Mouse (Mus musculus): ENCODE data around the gene Ropn1l. TPM values are rescaled to one million over a fixed set of nuclear protein-coding genes. Genes with fewer than 3 reads are reported as not detected.
A peak's percentile ranks its signal among the peaks of the same experiment; 100 is the strongest.

The Ropn1l gene
- polyA plus RNA-seq, 1 experiment from 2014 or later = 2.4 TPM

DNA sequence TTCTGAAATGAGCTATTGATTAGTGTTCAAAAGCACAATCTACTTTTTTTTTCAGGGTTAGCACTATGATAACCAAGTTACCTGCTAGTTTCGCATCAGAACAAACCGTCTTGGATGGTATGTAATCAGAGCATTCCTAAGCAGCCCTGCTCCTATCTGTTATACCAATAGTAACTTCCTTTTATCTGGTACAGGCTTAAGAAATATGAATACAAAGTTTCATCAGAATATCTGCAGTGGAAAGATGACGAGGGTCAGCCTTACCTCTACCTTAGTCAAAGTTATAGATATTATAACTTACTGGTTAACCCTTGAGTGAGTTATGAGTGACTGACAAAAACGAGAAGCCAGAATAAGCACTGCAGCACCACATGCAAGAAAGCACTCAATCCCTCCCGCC lies 12.8 kb upstream of the Ropn1l start:
- Histone ChIP-seq H3K9ac (no peak overlapping the region), H3K4me3 (no peak overlapping the region), H3K27ac (no peak overlapping the region), H3K4me1 (no peaks in the 10 kb centered on the region), H3K36me3 (peaks cover 90% of the 10 kb centered on the region), H3K9me3 (replicated peaks) (no peaks in the 10 kb centered on the region), H3K4me2 (no peak overlapping the region), H3K27me3 (replicated peaks) (no peaks in the 10 kb centered on the region)
- no peak for ATAC-seq
- 80% methylated on average over 5 of the region's 5 CpGs for WGBS (ENCODE audit: insufficient replicate concordance)

DNA sequence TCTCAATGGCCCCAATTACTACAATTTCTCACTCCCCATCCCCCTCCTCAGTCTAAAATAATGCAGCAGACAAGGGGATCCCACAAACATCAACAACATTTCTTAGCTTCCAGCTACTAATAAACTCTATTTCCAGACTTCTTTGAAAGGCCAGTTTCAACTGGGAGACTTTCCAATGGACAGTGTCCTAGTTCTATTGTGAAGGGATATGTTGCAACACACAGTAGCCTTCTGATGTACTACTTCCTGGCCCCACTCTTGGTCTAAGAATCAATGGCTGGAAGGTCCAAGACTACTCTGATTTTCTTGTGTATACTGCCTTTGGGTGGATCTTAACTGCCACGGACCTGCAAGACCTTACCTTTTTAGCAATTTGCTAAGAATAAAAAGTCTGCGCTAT lies 12.3 kb upstream of the Ropn1l start:
- Histone ChIP-seq H3K9ac (no peak overlapping the region), H3K4me2 (no peak overlapping the region), H3K36me3 (peaks cover 90% of the 10 kb centered on the region), H3K4me3 (no peak overlapping the region), H3K9me3 (replicated peaks) (no peaks in the 10 kb centered on the region), H3K27ac (no peak overlapping the region), H3K27me3 (replicated peaks) (no peaks in the 10 kb centered on the region), H3K4me1 (no peaks in the 10 kb centered on the region)
- 90% methylated on average over 2 of the region's 2 CpGs for WGBS (ENCODE audit: insufficient replicate concordance)
- ATAC-seq = no peak

DNA sequence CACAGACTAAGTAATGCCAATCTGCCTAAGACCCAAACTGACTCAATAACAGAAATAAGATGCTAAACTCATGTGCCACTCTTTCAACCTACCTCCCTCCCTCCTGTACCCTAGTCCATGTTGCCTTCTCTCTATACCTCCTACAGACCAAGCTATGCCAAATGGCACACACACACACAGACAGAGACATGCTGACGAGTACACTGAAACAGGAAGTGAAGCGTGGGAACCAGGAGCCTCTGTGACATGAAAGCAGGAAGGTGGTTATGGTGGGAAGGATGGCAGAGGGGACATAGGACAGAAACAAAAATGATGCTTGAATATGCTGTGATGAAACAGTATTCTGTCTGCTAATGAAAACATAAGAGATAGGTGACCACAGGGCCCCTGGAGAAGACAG lies 7.0 kb upstream of the Ropn1l start:
- Histone ChIP-seq H3K9me3 (replicated peaks) (no peaks in the 10 kb centered on the region), H3K9ac (no peak overlapping the region), H3K4me3 (no peak overlapping the region), H3K4me1 (peaks cover under 1% of the 10 kb centered on the region; the same call in 1 of the 2 replicates), H3K36me3 (peaks cover 88% of the 10 kb centered on the region), H3K27ac (no peak overlapping the region), H3K4me2 (no peak overlapping the region), H3K27me3 (replicated peaks) (no peaks in the 10 kb centered on the region)
- ATAC-seq = no peak
- 71% methylated on average over 2 of the region's 2 CpGs for WGBS (ENCODE audit: insufficient replicate concordance)

DNA sequence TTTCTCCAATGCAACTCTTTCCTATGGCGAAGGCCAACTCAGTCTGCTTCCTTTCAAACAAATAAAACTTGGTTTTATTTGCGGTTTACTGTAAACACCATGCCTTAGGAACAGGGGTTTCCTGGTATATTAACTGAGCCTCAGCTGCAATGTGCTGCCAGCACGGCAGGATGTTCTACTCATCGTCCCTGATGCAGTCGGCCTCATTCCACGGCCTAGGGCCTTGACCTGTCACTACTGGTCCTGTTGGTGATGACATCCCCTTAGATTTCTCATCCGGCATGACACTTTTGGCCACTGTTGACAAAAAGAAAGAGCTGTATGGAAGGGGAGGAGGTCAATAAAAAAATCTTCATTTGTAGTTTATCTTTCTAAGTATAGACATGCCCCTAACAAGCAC lies 4.5 kb upstream of the Ropn1l start:
- H3K27me3 ChIP-seq (replicated peaks) = no peaks in the 10 kb centered on the region
- H3K4me3 ChIP-seq = no peak overlapping the region
- no peak overlapping the region for H3K27ac ChIP-seq
- H3K4me1 ChIP-seq = peaks cover 22% of the 10 kb centered on the region
- no peak overlapping the region for H3K4me2 ChIP-seq
- ATAC-seq = no peak
- H3K36me3 ChIP-seq = peaks cover 70% of the 10 kb centered on the region
- WGBS (ENCODE audit: insufficient replicate concordance) = 86% methylated on average over 7 of the region's 7 CpGs
- H3K9me3 ChIP-seq (replicated peaks) = no peaks in the 10 kb centered on the region
- H3K9ac ChIP-seq = no peak overlapping the region

DNA sequence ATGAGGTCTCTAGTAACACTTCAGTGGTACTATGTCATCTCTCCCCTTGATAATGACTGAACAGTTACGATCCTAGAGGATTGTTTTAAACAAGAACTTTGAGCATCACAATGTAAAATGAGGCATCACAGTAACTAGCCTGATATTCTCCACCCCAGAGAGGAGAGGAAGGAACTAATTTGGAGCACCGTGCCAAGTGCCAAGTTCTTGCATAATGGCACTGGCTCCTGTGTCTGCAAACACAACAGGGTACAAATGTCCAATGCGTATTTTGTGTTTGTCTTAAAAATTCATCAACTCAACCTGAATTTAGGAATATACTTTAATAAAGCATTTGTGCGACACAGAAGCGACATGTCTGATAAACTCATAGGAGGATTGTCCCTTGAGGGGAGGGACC lies 2.8 kb upstream of the Ropn1l start:
- no peak overlapping the region for H3K27ac ChIP-seq
- ATAC-seq = no peak

DNA sequence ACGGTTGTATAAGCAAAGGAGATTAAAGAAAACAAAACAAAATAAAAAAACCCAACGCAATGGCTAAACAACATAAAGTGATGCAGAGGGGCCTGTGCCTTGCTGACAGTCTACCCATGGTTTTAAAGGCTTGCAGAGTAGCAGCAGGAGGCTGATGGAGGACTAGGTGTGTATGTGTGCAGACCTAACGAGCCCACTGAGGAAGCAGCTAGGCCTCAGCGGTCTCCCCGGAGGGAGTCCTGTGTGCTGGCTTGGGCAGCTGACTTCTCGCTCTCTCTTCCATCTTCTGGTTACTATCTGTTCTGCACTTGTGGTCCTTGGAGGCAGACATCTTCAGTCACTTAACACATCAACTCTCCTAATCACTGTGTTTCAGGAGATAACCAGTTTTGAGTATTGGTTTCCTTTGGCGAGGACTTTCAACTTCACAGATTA lies 1.3 kb upstream of the Ropn1l start:
- H3K4me1 ChIP-seq = peaks cover 47% of the 10 kb centered on the region
- 47% methylated on average over 7 of the region's 7 CpGs for WGBS (ENCODE audit: insufficient replicate concordance)
- no peaks in the 10 kb centered on the region for H3K9me3 ChIP-seq (replicated peaks)
- H3K4me3 ChIP-seq = no peak overlapping the region
- no peak for ATAC-seq
- no peak overlapping the region for H3K9ac ChIP-seq
- H3K27me3 ChIP-seq (replicated peaks) = no peaks in the 10 kb centered on the region
- no peak overlapping the region for H3K4me2 ChIP-seq
- peaks cover 38% of the 10 kb centered on the region for H3K36me3 ChIP-seq
- peak overlapping the region; percentile 30; the same call in 1 of the 2 replicates for H3K27ac ChIP-seq

More for the DNA sequence above, 2.8 kb upstream of the Ropn1l start:
- Histone ChIP-seq H3K9ac (no peak overlapping the region), H3K27me3 (replicated peaks) (no peaks in the 10 kb centered on the region), H3K4me2 (no peak overlapping the region), H3K4me3 (no peak overlapping the region), H3K4me1 (peaks cover 34% of the 10 kb centered on the region), H3K9me3 (replicated peaks) (no peaks in the 10 kb centered on the region), H3K36me3 (peaks cover 53% of the 10 kb centered on the region)
- WGBS (ENCODE audit: insufficient replicate concordance) = 83% methylated on average over 5 of the region's 5 CpGs

DNA sequence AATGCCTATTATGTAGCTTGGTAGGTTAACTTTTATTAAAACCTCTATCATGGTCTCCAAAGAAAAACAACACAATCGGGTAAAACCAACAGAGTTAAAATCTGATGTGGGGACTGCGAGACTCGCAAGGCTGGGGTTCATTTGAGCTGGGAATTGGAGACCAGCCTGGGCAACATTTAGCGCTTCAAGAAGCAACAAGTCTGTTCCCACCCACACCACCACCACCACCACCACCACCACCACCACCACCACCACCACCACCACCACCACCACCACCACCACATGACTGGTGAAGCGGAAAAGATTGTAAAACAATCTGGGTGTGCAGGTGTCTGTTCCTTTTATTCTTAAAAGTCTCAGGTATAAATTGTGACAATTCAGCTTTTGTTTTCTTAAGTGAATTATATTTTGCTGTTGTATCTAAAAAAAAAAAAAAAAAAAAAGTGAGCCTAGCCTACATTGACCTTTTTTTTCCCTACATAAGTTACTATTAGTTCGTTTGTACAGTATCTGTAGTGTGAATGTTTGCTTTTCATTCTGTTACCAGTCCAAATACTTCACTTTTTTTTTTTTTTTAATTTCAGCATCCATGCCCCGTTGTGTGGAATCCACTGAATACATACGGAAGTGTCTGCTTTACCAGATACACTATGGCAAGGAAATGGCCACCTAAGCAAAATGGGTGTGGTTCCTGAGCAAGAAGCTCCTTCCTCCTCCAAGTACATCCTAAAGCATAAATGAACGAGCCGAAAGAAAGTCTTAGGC lies 741 bp upstream of the Ropn1l start:
- H3K27ac ChIP-seq = peak overlapping the region; percentile 73; the same call in 1 of the 2 replicates
- peak overlapping the region; percentile 92 for H3K4me2 ChIP-seq
- H3K36me3 ChIP-seq = peaks cover 32% of the 10 kb centered on the region
- H3K9me3 ChIP-seq (replicated peaks) = no peaks in the 10 kb centered on the region
- peaks cover 53% of the 10 kb centered on the region for H3K4me1 ChIP-seq
- ATAC-seq = no peak
- 47% methylated on average over 10 of the region's 10 CpGs for WGBS (ENCODE audit: insufficient replicate concordance)
- peak overlapping the region; percentile 67 for H3K4me3 ChIP-seq
- no peaks in the 10 kb centered on the region for H3K27me3 ChIP-seq (replicated peaks)
- peak overlapping the region; percentile 73 for H3K9ac ChIP-seq

DNA sequence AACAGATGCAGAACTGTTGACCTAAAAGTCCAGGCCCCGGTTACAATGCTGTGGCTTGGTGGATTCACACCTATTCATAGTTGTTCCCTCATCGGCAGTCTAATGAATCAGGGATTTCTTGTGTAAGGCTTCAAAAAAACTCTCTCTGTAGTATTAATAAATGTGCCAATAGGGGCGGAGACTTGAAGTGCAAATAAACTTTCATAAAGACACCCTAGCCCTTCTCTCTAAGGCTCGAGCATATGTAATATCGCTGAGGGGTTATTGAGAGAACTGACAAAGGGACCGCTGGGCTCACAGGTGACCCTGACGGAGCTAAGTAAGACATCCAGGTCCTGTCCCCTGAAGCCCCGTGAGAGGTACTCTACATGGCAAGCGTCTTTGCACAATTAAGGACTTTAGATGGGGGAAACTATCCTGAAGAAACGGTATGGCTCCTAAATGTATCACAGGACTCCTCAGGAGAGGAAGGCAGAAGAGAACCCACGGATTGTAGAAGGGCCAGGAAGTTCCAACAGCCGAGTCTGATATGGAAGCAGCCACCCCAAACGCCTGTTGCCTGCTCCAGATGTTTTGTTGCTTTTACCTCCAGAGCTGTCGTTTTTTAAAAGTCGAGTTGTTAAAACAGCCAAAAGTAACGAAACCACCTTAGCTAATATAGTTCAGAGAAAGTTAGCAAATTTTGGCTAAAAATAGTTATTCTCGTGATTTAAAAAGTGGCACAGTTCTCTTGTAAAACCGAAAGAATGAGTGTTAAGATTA lies 1.0 kb downstream of the Ropn1l start:
- no peak overlapping the region for H3K27ac ChIP-seq
- peak overlapping the region; percentile 73; the same call in 1 of the 2 replicates for H3K9ac ChIP-seq
- H3K4me1 ChIP-seq = peaks cover 53% of the 10 kb centered on the region

DNA sequence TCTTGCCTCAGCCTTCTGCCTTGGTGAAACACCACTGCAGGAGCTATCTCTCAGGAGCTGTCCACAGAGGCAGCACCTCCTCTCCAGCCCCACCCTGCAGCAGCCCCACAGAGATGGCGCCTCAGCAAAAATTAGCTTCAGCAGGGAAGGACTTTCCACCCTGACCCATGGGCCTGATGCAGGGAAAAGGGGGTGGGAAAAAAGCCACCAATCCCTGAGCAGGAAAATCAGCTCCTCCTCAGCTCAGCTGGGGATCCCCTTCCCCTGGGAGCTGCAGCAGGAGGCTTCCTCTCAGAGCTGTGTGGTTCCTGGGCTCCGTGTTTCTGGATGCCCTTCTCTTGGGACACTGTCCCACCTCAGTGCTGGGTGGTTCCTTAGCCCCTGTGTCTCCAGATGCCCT lies 3.8 kb downstream of the Ropn1l start:
- Histone ChIP-seq H3K4me3 (no peak overlapping the region), H3K4me2 (no peak overlapping the region), H3K4me1 (peaks cover 44% of the 10 kb centered on the region), H3K36me3 (0 out of 2 replicates have a peak, but pooled peaks cover 1% of the 10 kb centered on the region), H3K27me3 (replicated peaks) (no peaks in the 10 kb centered on the region), H3K9ac (no peak overlapping the region), H3K9me3 (replicated peaks) (no peaks in the 10 kb centered on the region), H3K27ac (no peak overlapping the region)
- ATAC-seq = peak; percentile 6; the same call in 1 of the 2 replicates
- WGBS (ENCODE audit: insufficient replicate concordance) = 25% methylated on average over 2 of the region's 2 CpGs

More for the DNA sequence above, 1.0 kb downstream of the Ropn1l start:
- Histone ChIP-seq H3K4me3 (peak overlapping the region; percentile 67), H3K4me2 (peak overlapping the region; percentile 92), H3K9me3 (replicated peaks) (no peaks in the 10 kb centered on the region), H3K36me3 (peaks cover 15% of the 10 kb centered on the region), H3K27me3 (replicated peaks) (no peaks in the 10 kb centered on the region)
- 42% methylated on average over 18 of the region's 18 CpGs for WGBS (ENCODE audit: insufficient replicate concordance)
- no peak for ATAC-seq

DNA sequence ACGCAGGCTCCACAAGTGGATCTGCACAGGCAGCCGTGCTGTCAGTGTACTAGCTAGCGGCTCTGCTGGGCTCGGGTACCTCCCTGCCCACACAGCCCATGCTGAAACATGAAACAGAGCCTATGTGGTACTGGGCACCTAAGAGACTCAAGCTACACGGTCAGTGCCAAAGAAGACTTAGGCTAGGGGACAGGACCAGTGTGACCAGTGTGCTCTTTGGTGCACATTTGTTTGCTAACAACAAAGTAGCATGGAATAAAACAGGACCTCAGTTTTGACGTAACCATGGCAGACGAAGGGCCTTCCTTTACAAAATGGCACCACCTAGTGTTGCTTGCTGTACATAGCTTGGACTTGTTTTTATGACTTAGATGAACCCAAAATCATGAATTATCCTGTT lies 6.4 kb downstream of the Ropn1l start:
- H3K4me1 ChIP-seq = peaks cover 21% of the 10 kb centered on the region
- no peak overlapping the region for H3K4me3 ChIP-seq
- H3K9me3 ChIP-seq (replicated peaks) = no peaks in the 10 kb centered on the region
- H3K27ac ChIP-seq = no peak overlapping the region
- no peak overlapping the region for H3K4me2 ChIP-seq
- WGBS (ENCODE audit: insufficient replicate concordance) = 55% methylated on average over 7 of the region's 7 CpGs
- H3K36me3 ChIP-seq = no peaks in the 10 kb centered on the region
- no peaks in the 10 kb centered on the region for H3K27me3 ChIP-seq (replicated peaks)
- no peak for ATAC-seq
- H3K9ac ChIP-seq = no peak overlapping the region

DNA sequence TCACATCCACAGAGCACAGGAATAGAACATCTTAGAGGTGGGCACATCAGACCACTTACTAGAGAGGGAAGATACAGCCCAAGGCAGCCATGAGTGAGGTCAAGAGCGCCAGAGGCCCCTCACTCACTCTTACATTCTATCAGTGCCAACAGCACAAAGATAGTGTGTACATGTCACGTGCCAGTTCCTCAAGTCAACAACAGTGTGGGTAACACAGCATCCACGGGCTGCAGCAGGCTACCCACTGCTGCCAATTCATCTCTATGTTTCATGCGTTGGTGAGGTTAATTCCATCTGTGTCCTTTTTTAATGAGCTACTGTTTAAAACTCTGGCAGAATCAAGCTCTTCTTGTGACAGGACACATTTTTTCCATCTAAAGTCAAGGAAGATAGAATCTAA lies 10.8 kb downstream of the Ropn1l start:
- Histone ChIP-seq H3K4me2 (no peak overlapping the region), H3K4me1 (no peaks in the 10 kb centered on the region), H3K27me3 (replicated peaks) (no peaks in the 10 kb centered on the region), H3K9ac (no peak overlapping the region), H3K9me3 (replicated peaks) (no peaks in the 10 kb centered on the region), H3K36me3 (no peaks in the 10 kb centered on the region), H3K4me3 (no peak overlapping the region), H3K27ac (no peak overlapping the region)
- ATAC-seq = no peak
- WGBS (ENCODE audit: insufficient replicate concordance) = 74% methylated on average over 4 of the region's 4 CpGs

DNA sequence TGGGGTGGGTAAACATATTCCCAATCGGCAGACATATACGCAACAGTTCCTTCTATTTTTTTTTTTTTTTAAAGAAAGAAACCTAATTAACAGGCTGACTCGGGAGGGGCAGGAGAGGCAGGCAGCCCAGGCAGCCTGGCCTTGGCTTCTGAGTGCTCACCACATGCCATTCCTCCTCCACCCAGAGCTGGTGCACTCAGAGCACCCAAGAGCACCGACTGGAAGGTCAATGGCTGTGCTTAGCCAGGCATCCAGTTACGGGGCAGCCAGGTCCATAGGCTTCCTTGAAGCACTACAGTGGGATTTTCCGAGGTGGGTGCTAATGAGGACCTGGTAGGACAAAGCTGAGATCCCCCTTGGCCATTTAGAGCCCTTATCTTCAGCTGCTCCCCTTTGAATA lies 11.5 kb downstream of the Ropn1l start:
- Histone ChIP-seq H3K36me3 (no peaks in the 10 kb centered on the region), H3K4me2 (no peak overlapping the region), H3K4me3 (no peak overlapping the region), H3K27me3 (replicated peaks) (no peaks in the 10 kb centered on the region), H3K27ac (no peak overlapping the region), H3K4me1 (no peaks in the 10 kb centered on the region), H3K9me3 (replicated peaks) (no peaks in the 10 kb centered on the region), H3K9ac (no peak overlapping the region)
- no peak for ATAC-seq
- 65% methylated on average over 6 of the region's 6 CpGs for WGBS (ENCODE audit: insufficient replicate concordance)
